Mouse (Mus musculus) embryonic facial prominence, embryonic 12.5 days (tissue): ENCODE data around the gene Hs3st4. TPM values are rescaled to one million over a fixed set of nuclear protein-coding genes. Genes with fewer than 3 reads are reported as not detected.

Experiments
- ATAC-seq: fragments of 200-750 bp; cut with Nextera tagmentation; 2 replicates; pipeline ENCODE4 v1.8.0; 2017; ENCODE audit not compliant: insufficient number of reproducible peaks, insufficient read depth, low FRiP score, low TSS enrichment
- H3K27ac ChIP-seq: fragments of 300-500 bp; sonication (generic); 2 replicates; pipeline ENCODE4 v1.5.1; 2016; ENCODE audit warnings: mild to moderate bottlenecking
- H3K27me3 ChIP-seq: fragments of 300-500 bp; sonication (generic); 2 replicates; pipeline ENCODE4 v1.6.1; 2016; ENCODE audit warnings: mild to moderate bottlenecking, moderate library complexity
- H3K36me3 ChIP-seq: fragments of 300-500 bp; sonication (generic); 2 replicates; pipeline ENCODE4 v1.6.1; 2016; ENCODE audit warnings: mild to moderate bottlenecking
- H3K4me1 ChIP-seq: fragments of 300-500 bp; sonication (generic); 2 replicates; pipeline ENCODE4 v1.6.1; 2016
- H3K4me2 ChIP-seq: fragments of 300-500 bp; sonication (generic); replicated peaks from 2 replicates; pipeline ENCODE4 v1.6.1; 2016; ENCODE audit warnings: mild to moderate bottlenecking, moderate library complexity
- H3K4me3 ChIP-seq: fragments of 300-500 bp; sonication (generic); 2 replicates; pipeline ENCODE4 v1.5.1; 2016; ENCODE audit warnings: mild to moderate bottlenecking
- H3K9ac ChIP-seq: fragments of 300-500 bp; sonication (generic); 2 replicates; pipeline ENCODE4 v1.6.1; 2016; ENCODE audit warnings: mild to moderate bottlenecking, moderate library complexity
- H3K9me3 ChIP-seq: fragments of 300-500 bp; sonication (generic); 2 replicates; pipeline ENCODE4 v1.6.1; 2016; ENCODE audit warnings: mild to moderate bottlenecking, moderate library complexity
- WGBS: fragments of 180-500 bp; shearing (Covaris S2); methylation state at CpG from one replicate; pipeline ENCODE4 v1.1.7; 2016; 5-methylcytosine and 5-hydroxymethylcytosine counted together
- polyA plus RNA-seq: library from polyadenylated mRNA; unstranded; fragments of >200 nt; fragmentation: Nextera tagmentation; extraction: Ambion mirVana; gene quantifications from 2 replicates; pipeline ENCODE4 v1.2.1, GENCODE M21; 2016

Gene Hs3st4
- polyA plus RNA-seq, 1 experiment from 2014 or later, result 0.38 TPM

DNA sequence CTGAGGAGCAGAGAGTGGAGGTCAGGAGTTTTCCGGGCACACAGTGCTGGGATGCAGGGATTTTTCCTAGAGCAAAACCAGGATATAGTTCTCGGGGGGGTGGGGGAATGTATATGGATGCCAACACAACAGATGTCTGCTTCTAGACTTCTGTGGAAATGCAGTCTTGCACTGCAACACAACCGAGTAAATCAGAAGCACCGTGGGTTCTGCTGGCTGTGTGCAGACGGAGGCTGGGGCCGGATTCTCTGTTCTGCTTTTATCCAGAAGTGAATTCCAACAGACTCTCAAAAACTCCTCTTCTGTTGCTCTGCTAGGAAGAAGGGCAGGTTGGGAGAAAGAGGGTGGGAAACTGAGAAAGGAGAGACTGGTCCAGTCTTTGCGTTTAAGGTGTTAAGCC, 15.9 kb downstream of the Hs3st4 start:
- no peaks in the 10 kb centered on the region for H3K36me3 ChIP-seq
- H3K4me2 ChIP-seq, result no peak overlapping the region
- no peaks in the 10 kb centered on the region for H3K9me3 ChIP-seq
- H3K27me3 ChIP-seq, result no peaks in the 10 kb centered on the region
- H3K4me1 ChIP-seq, result no peaks in the 10 kb centered on the region
- H3K27ac ChIP-seq, result no peak overlapping the region
- no peak overlapping the region for H3K4me3 ChIP-seq
- 70% methylated on average over 7 of the region's 7 CpGs for WGBS
- H3K9ac ChIP-seq, result no peak overlapping the region
- no peak for ATAC-seq

- no peaks in the 10 kb centered on the region for H3K27me3 ChIP-seq
- no peak overlapping the region for H3K27ac ChIP-seq
- H3K4me1 ChIP-seq, result no peaks in the 10 kb centered on the region
- H3K4me3 ChIP-seq, result no peak overlapping the region
- H3K36me3 ChIP-seq, result no peaks in the 10 kb centered on the region
- H3K9me3 ChIP-seq, result no peaks in the 10 kb centered on the region
- no peak for ATAC-seq
- no peak overlapping the region for H3K4me2 ChIP-seq
- 86% methylated on average over 5 of the region's 5 CpGs for WGBS
- H3K9ac ChIP-seq, result no peak overlapping the region
These were observed 44.2 kb downstream of the Hs3st4 start for GRCm38 (mm10) chr7:124026908-124027307.

DNA sequence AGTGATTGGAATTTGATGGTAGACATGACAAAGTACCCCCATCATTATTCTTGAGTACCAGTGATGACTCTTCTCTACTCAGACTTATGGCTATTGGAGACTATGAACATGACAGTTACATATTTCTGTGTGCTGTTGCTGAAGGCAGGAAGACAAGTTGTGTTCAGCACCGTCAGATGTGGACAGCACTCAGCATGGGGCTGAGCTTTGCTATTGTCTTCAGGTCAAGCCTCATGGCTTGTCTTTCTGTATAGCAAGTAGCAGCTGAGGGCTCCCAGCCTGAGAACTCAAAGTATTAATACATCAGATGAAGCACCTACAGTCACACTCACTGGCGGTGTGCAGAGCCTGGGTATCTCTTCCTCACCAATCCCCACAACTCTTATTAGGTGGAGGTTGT, 49.6 kb downstream of the Hs3st4 start:
- H3K4me2 ChIP-seq, result no peak overlapping the region
- ATAC-seq, result no peak
- H3K9me3 ChIP-seq, result no peaks in the 10 kb centered on the region
- H3K36me3 ChIP-seq, result no peaks in the 10 kb centered on the region
- H3K9ac ChIP-seq, result no peak overlapping the region
- 48% methylated on average over 2 of the region's 2 CpGs for WGBS
- no peaks in the 10 kb centered on the region for H3K4me1 ChIP-seq
- no peaks in the 10 kb centered on the region for H3K27me3 ChIP-seq
- no peak overlapping the region for H3K4me3 ChIP-seq
- no peak overlapping the region for H3K27ac ChIP-seq

DNA sequence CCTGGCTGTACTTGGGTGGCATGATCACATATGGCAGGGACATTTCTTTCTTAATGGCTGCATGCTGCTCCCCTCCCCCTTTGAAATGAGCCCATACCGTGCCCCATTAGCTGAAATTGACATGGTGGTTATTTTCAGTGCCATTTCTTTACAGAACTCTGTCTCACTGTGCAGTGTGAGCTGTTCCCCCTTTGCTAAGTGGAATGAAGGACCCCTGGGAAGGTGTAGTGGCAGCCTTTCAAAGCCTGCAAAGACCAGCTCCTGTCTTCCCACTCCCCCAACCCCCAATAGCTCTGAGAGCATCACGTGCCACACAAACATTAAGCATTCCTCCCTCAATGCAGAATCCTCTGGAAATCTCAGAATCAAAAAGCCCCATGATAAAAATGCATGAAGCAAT, 50.7 kb downstream of the Hs3st4 start:
- no peak for ATAC-seq
- Histone ChIP-seq H3K27me3 (no peaks in the 10 kb centered on the region), H3K4me1 (no peaks in the 10 kb centered on the region), H3K4me3 (no peak overlapping the region), H3K27ac (no peak overlapping the region), H3K36me3 (no peaks in the 10 kb centered on the region), H3K9ac (no peak overlapping the region), H3K4me2 (no peak overlapping the region), H3K9me3 (no peaks in the 10 kb centered on the region)
- 74% methylated on average over 2 of the region's 2 CpGs for WGBS

- no peaks in the 10 kb centered on the region for H3K27me3 ChIP-seq
- H3K4me2 ChIP-seq, result no peak overlapping the region
- H3K4me3 ChIP-seq, result no peak overlapping the region
- H3K9ac ChIP-seq, result no peak overlapping the region
- WGBS, result 56% methylated on average over 5 of the region's 5 CpGs
- no peaks in the 10 kb centered on the region for H3K9me3 ChIP-seq
- H3K36me3 ChIP-seq, result no peaks in the 10 kb centered on the region
- H3K27ac ChIP-seq, result no peak overlapping the region
- no peaks in the 10 kb centered on the region for H3K4me1 ChIP-seq
- ATAC-seq, result no peak
These were observed 54.6 kb downstream of the Hs3st4 start for GRCm38 (mm10) chr7:124037281-124037700.

- Histone ChIP-seq H3K9ac (no peak overlapping the region), H3K4me2 (no peak overlapping the region), H3K9me3 (no peaks in the 10 kb centered on the region), H3K36me3 (no peaks in the 10 kb centered on the region), H3K4me1 (no peaks in the 10 kb centered on the region), H3K27me3 (no peaks in the 10 kb centered on the region), H3K4me3 (no peak overlapping the region), H3K27ac (no peak overlapping the region)
- 26% methylated on average over 5 of the region's 5 CpGs for WGBS
- no peak for ATAC-seq
These were observed 56.5 kb downstream of the Hs3st4 start for GRCm38 (mm10) chr7:124039142-124039541.

DNA sequence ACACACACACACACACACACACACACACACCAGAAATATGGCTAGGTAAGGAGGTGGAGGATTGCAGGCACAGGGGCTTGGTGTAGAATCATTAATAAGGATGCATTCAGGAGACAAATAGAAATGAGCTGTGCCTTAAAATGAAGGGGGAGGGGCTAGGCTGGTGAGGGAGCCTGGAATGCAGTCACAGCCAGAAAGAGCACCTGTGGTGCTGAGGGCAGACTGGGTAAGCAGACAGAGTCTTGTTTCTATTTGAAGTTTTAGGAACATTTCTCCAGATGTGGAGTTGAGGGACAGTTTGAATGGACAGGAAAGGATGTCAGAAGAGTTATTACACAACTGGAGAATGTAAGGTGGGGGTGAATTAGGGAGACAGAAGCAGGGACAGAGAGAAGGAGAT, 64.7 kb downstream of the Hs3st4 start:
- Histone ChIP-seq H3K9ac (no peak overlapping the region), H3K36me3 (no peaks in the 10 kb centered on the region), H3K9me3 (no peaks in the 10 kb centered on the region), H3K4me1 (peaks cover 3% of the 10 kb centered on the region; the same call in 1 of the 2 replicates), H3K27ac (no peak overlapping the region), H3K4me3 (no peak overlapping the region), H3K4me2 (no peak overlapping the region), H3K27me3 (no peaks in the 10 kb centered on the region)
- ATAC-seq, result no peak

- WGBS, result 67% methylated on average over 1 of the region's 1 CpGs
- H3K27ac ChIP-seq, result no peak overlapping the region
These were observed 66.3 kb downstream of the Hs3st4 start for GRCm38 (mm10) chr7:124048971-124049370.

GRCm38 (mm10) chr7:124050421-124050820, 67.8 kb downstream of the Hs3st4 start:
- peaks cover 3% of the 10 kb centered on the region; the same call in 1 of the 2 replicates for H3K4me1 ChIP-seq
- no peaks in the 10 kb centered on the region; the same call in 1 of the 2 replicates for H3K27me3 ChIP-seq
- no peak overlapping the region for H3K4me3 ChIP-seq
- no peaks in the 10 kb centered on the region for H3K9me3 ChIP-seq
- no peak overlapping the region for H3K27ac ChIP-seq
- H3K4me2 ChIP-seq, result no peak overlapping the region
- no peak overlapping the region for H3K9ac ChIP-seq
- WGBS, result 90% methylated on average over 5 of the region's 5 CpGs
- H3K36me3 ChIP-seq, result no peaks in the 10 kb centered on the region
- no peak for ATAC-seq

More at GRCm38 (mm10) chr7:124048971-124049370, 66.3 kb downstream of the Hs3st4 start:
- H3K4me3 ChIP-seq, result no peak overlapping the region
- no peak overlapping the region for H3K4me2 ChIP-seq
- H3K9me3 ChIP-seq, result no peaks in the 10 kb centered on the region
- H3K9ac ChIP-seq, result no peak overlapping the region
- no peaks in the 10 kb centered on the region for H3K36me3 ChIP-seq
- no peak for ATAC-seq
- H3K27me3 ChIP-seq, result no peaks in the 10 kb centered on the region
- peaks cover 3% of the 10 kb centered on the region; the same call in 1 of the 2 replicates for H3K4me1 ChIP-seq

GRCm38 (mm10) chr7:124083741-124084140, 101.1 kb downstream of the Hs3st4 start:
- ATAC-seq, result no peak
- whole genome bisulfite sequencing, result 79% methylated on average over 1 of the region's 1 CpGs
- Histone ChIP-seq H3K4me3 (no peak overlapping the region), H3K27me3 (no peaks in the 10 kb centered on the region), H3K4me2 (no peak overlapping the region), H3K27ac (no peak overlapping the region), H3K36me3 (no peaks in the 10 kb centered on the region), H3K9me3 (no peaks in the 10 kb centered on the region), H3K4me1 (no peaks in the 10 kb centered on the region), H3K9ac (no peak overlapping the region)

- ATAC-seq, result no peak
- 5% methylated on average over 2 of the region's 2 CpGs for WGBS
These were observed 146.3 kb downstream of the Hs3st4 start for GRCm38 (mm10) chr7:124129019-124129418.

GRCm38 (mm10) chr7:124131312-124131711, 148.6 kb downstream of the Hs3st4 start:
- Histone ChIP-seq H3K4me3 (no peak overlapping the region), H3K9me3 (no peaks in the 10 kb centered on the region), H3K27ac (no peak overlapping the region), H3K4me2 (no peak overlapping the region), H3K4me1 (no peaks in the 10 kb centered on the region), H3K9ac (no peak overlapping the region), H3K36me3 (no peaks in the 10 kb centered on the region), H3K27me3 (no peaks in the 10 kb centered on the region)
- no peak for ATAC-seq
- 80% methylated on average over 7 of the region's 7 CpGs for WGBS

More at GRCm38 (mm10) chr7:124129019-124129418, 146.3 kb downstream of the Hs3st4 start:
- no peak overlapping the region for H3K4me2 ChIP-seq
- H3K36me3 ChIP-seq, result no peaks in the 10 kb centered on the region
- no peak overlapping the region for H3K27ac ChIP-seq
- no peaks in the 10 kb centered on the region for H3K27me3 ChIP-seq
- H3K9ac ChIP-seq, result no peak overlapping the region
- H3K4me3 ChIP-seq, result no peak overlapping the region
- H3K4me1 ChIP-seq, result no peaks in the 10 kb centered on the region
- no peaks in the 10 kb centered on the region for H3K9me3 ChIP-seq

- H3K4me3 ChIP-seq, result no peak overlapping the region
- no peaks in the 10 kb centered on the region for H3K27me3 ChIP-seq
- H3K9ac ChIP-seq, result no peak overlapping the region
- no peaks in the 10 kb centered on the region for H3K9me3 ChIP-seq
- no peak overlapping the region for H3K27ac ChIP-seq
- H3K4me1 ChIP-seq, result no peaks in the 10 kb centered on the region
- ATAC-seq, result no peak
- 77% methylated on average over 5 of the region's 5 CpGs for WGBS
- H3K4me2 ChIP-seq, result no peak overlapping the region
- H3K36me3 ChIP-seq, result no peaks in the 10 kb centered on the region
These were observed 153.5 kb downstream of the Hs3st4 start for GRCm38 (mm10) chr7:124136133-124136532.
